Mouse (Mus musculus): ENCODE results near the gene Dhodh.

The Dhodh gene

GRCm38 (mm10) chr8:109585652-109586051, 22.8 kb downstream of the Dhodh start:
- DNase-seq (ENCODE audit: low spot score), result no peak

GRCm38 (mm10) chr8:109584830-109585229, 23.6 kb downstream of the Dhodh start:
- DNase-seq (ENCODE audit: low spot score), result no peak

- no peak for DNase-seq (ENCODE audit: low spot score)
These were observed 24.2 kb downstream of the Dhodh start for GRCm38 (mm10) chr8:109584293-109584692.

- DNase-seq (ENCODE audit: low spot score), result no peak
These were observed 29.6 kb downstream of the Dhodh start, which contains the start of gene Hp for GRCm38 (mm10) chr8:109578900-109579301. Gene Hp (minus strand): TSS chr8:109579172.

GRCm38 (mm10) chr8:109576311-109576710, 32.2 kb downstream of the Dhodh start:
- DNase-seq (ENCODE audit: low spot score), result no peak

GRCm38 (mm10) chr8:109571139-109571538, 37.3 kb downstream of the Dhodh start:
- DNase-seq (ENCODE audit: low spot score), result no peak

- peak; percentile 99 for DNase-seq (ENCODE audit: low spot score)
These were observed 42.8 kb downstream of the Dhodh start, which contains the start of the genes Dhx38 and Txnl4b for GRCm38 (mm10) chr8:109565498-109566333. Gene Dhx38 (minus strand): TSS chr8:109565861. Gene Txnl4b (plus strand): TSS chr8:109565892.

- DNase-seq (ENCODE audit: low spot score), result peak; percentile 34
These were observed 43.7 kb downstream of the Dhodh start for GRCm38 (mm10) chr8:109564766-109565165.

GRCm38 (mm10) chr8:109563881-109564280, 44.6 kb downstream of the Dhodh start:
- DNase-seq (ENCODE audit: low spot score), result no peak

- DNase-seq (ENCODE audit: low spot score), result no peak
These were observed 56.8 kb downstream of the Dhodh start for GRCm38 (mm10) chr8:109551663-109552062.

GRCm38 (mm10) chr8:109544049-109544448, 64.4 kb downstream of the Dhodh start:
- no peak for DNase-seq (ENCODE audit: low spot score)

- DNase-seq (ENCODE audit: low spot score), result no peak
These were observed 65.5 kb downstream of the Dhodh start for GRCm38 (mm10) chr8:109542748-109543519.

- no peak for DNase-seq (ENCODE audit: low spot score)
These were observed 66.3 kb downstream of the Dhodh start for GRCm38 (mm10) chr8:109542165-109542564.

Measured in c-Kit-positive CD71-positive TER-119-positive erythroid progenitor cells, embryonic 14.5 days (primary cell).